Comparison of ENCODE assay signal across 8 mouse cellular contexts in the genomic region with DNA sequence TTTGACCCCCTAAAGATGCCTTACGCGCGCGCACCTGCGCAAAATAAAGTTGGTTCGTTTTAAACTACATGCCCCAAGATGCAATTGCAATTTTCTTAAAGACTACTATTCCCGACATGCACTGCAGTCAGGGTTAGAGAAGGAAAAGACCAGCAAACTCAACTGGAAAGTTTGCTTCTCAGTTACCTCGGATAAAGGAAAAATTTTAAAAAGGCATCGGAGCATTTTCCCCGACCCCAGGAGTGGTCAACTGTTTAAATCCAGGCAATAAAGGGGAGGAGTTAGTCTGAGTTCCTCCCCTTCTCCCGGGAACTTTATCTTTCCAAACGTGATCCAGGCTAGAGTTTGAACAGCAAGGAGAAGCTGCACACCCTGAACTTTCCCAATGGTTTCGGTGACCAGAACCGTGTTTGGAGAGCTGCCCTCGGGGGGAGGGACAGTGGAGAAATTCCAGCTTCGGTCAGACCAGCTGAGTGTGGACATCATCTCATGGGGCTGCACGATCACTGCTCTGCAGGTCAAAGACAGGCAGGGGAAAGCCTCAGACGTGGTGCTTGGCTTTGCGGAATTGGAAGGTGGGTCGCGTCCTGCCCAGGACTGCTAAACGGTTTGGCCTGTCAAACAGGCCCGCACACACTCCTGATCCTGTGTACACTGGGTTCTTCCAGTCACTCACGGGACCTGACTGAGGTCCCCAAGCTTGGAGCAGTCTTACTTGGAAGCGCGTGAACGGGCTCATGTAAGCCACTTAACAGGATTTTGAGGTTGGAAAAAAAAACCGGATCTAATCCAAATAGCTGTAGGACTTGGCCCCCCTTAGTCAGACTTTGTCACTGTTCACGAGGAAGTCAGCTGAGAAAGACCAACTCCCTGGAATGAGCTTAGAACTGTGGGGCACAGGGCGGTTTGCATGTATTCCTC. TPM values are rescaled to one million over a fixed set of nuclear protein-coding genes. Genes with fewer than 3 reads are reported as not detected.
DNase-seq lines count a peak whose midpoint lies in the region; ATAC-seq and TF ChIP-seq lines count a peak whose summit lies in the region.

TSS of gene Galm (plus strand) at position 141 of the 921 bp plus-strand sequence.

- peaks cover 7% of the 10 kb centered on the region for H3K4me1 ChIP-seq in brown adipose tissue, adult 24 weeks (ENCODE audit: control insufficient read depth, insufficient read depth, insufficient read length, low read length)
- peaks cover 19% of the 10 kb centered on the region for H3K4me1 ChIP-seq in heart, embryonic 15.5 days (replicated peaks)
- 0 out of 2 replicates have a peak, but pooled peaks cover 6% of the 10 kb centered on the region for H3K4me1 ChIP-seq in kidney, postnatal 0 days (replicated peaks; ENCODE audit: insufficient read depth, low read length)
- H3K4me1 ChIP-seq in liver, embryonic 13.5 days (replicated peaks), result peaks cover 15% of the 10 kb centered on the region
- peaks cover 8% of the 10 kb centered on the region for H3K4me1 ChIP-seq in testis, adult 2 months (ENCODE audit: control insufficient read depth, insufficient read depth, low read length)

- H3K4me3 ChIP-seq in brown adipose tissue, adult 24 weeks (ENCODE audit: insufficient read depth, low read depth, low read length), result peak within 1 kb of the TSS; percentile 61
- H3K4me3 ChIP-seq in heart, embryonic 15.5 days, result peak within 1 kb of the TSS; percentile 62
- H3K4me3 ChIP-seq in kidney, postnatal 0 days (replicated peaks; ENCODE audit: low read depth, low read length), result peak within 1 kb of the TSS; percentile 44
- H3K4me3 ChIP-seq in liver, embryonic 13.5 days (replicated peaks), result peak within 1 kb of the TSS; percentile 63
- H3K4me3 ChIP-seq in testis, adult 2 months (ENCODE audit: control insufficient read depth, low read depth, low read length), result peak within 1 kb of the TSS; percentile 89

- H3K4me2 ChIP-seq in heart, embryonic 15.5 days, result peak within 1 kb of the TSS; percentile 87
- H3K4me2 ChIP-seq in kidney, postnatal 0 days (ENCODE audit: low read length), result peak within 1 kb of the TSS; percentile 73
- H3K4me2 ChIP-seq in liver, embryonic 13.5 days, result peak within 1 kb of the TSS; percentile 75

- H3K36me3 ChIP-seq in heart, embryonic 15.5 days, result no peaks in the 10 kb centered on the region
- H3K36me3 ChIP-seq in kidney, postnatal 0 days (ENCODE audit: insufficient read depth, low read length), result no peaks in the 10 kb centered on the region
- no peaks in the 10 kb centered on the region for H3K36me3 ChIP-seq in liver, embryonic 13.5 days
- H3K36me3 ChIP-seq in testis, adult 2 months (ENCODE audit: control insufficient read depth, insufficient read depth, low read length), result no peaks in the 10 kb centered on the region

- TF ChIP-seq POLR2A in testis, adult 2 months (IDR thresholded peaks at IDR 0.05; ENCODE audit: control insufficient read depth, low read depth, low read length), result peak; percentile 33; the same call in 1 of the 2 replicates

- 3% methylated on average over 30 of the region's 30 CpGs for WGBS in heart, embryonic 15.5 days
- WGBS in kidney, postnatal 0 days, result 4% methylated on average over 30 of the region's 30 CpGs
- 6% methylated on average over 30 of the region's 30 CpGs for WGBS in liver, embryonic 13.5 days (ENCODE audit: insufficient replicate concordance)

- peak within 1 kb of the TSS; percentile 87 for H3K27ac ChIP-seq in brown adipose tissue, adult 24 weeks (replicated peaks; ENCODE audit: low read depth, low read length)
- peak within 1 kb of the TSS; percentile 87 for H3K27ac ChIP-seq in heart, embryonic 15.5 days
- peak within 1 kb of the TSS; percentile 92 for H3K27ac ChIP-seq in kidney, postnatal 0 days
- H3K27ac ChIP-seq in liver, embryonic 13.5 days, result peak within 1 kb of the TSS; percentile 78
- peak within 1 kb of the TSS; percentile 72 for H3K27ac ChIP-seq in testis, adult 2 months (ENCODE audit: control insufficient read depth, insufficient read depth, low read depth, low read length)

- TF ChIP-seq CTCF in kidney, postnatal 0 days (IDR thresholded peaks at IDR 0.05; ENCODE audit: low read depth), result no peak
- TF ChIP-seq CTCF in testis, adult 2 months (IDR thresholded peaks at IDR 0.05; ENCODE audit: control insufficient read depth, insufficient read depth, insufficient replicate concordance, low read depth, low read length), result 0 out of 2 replicates have a peak, but pooled peaks have one; percentile 1

- ATAC-seq in CD4-positive, CD25-positive, alpha-beta regulatory T cell, adult 4 months, result peak; percentile 52
- ATAC-seq in heart, embryonic 15.5 days (replicated peaks; ENCODE audit: insufficient number of reproducible peaks, insufficient read depth, low FRiP score, low read depth), result peak; percentile 68
- peak; percentile 73 for ATAC-seq in kidney, postnatal 0 days (replicated peaks; ENCODE audit: low FRiP score, low read depth)
- peak; percentile 56 for ATAC-seq in liver, embryonic 13.5 days (ENCODE audit: low read depth)

- no peaks in the 10 kb centered on the region for H3K9me3 ChIP-seq in heart, embryonic 15.5 days (replicated peaks)
- no peaks in the 10 kb centered on the region for H3K9me3 ChIP-seq in kidney, postnatal 0 days (replicated peaks; ENCODE audit: low read length)
- H3K9me3 ChIP-seq in liver, embryonic 13.5 days (replicated peaks), result no peaks in the 10 kb centered on the region

- peak; percentile 63 for DNase-seq in fibroblast of lung, adult 2 months (ENCODE audit: low read depth)
- DNase-seq in kidney, postnatal 0 days (ENCODE audit: low spot score), result peak; percentile 87
- peak; percentile 9 for DNase-seq in liver, embryonic 13.5 days
- peak; percentile 67 for DNase-seq in naive thymus-derived CD4-positive, alpha-beta T cell, adult 2 months (ENCODE audit: low read depth)

- no peaks in the 10 kb centered on the region for H3K27me3 ChIP-seq in heart, embryonic 15.5 days
- H3K27me3 ChIP-seq in kidney, postnatal 0 days (ENCODE audit: insufficient read depth, low read length), result no peaks in the 10 kb centered on the region
- peaks cover 3% of the 10 kb centered on the region; the same call in 1 of the 2 replicates for H3K27me3 ChIP-seq in liver, embryonic 13.5 days
- no peaks in the 10 kb centered on the region for H3K27me3 ChIP-seq in testis, adult 2 months (ENCODE audit: control insufficient read depth, insufficient read depth, low read length)

- H3K9ac ChIP-seq in heart, embryonic 15.5 days, result peak within 1 kb of the TSS; percentile 66
- H3K9ac ChIP-seq in kidney, postnatal 0 days (ENCODE audit: low read depth, low read length), result peak within 1 kb of the TSS; percentile 70
- peak within 1 kb of the TSS; percentile 70 for H3K9ac ChIP-seq in liver, embryonic 13.5 days

RNA-seq across cellular contexts. Expression of gene Galm, which starts in this region (rescaled TPM):
- 10 to 100 TPM; 51.3 to 58.6 TPM for polyA plus RNA-seq in CD4-positive, CD25-positive, alpha-beta regulatory T cell, adult 4 months (2017; shearing (Covaris generic))
- polyA plus RNA-seq in brown adipose tissue, adult 24 weeks (2012; ENCODE audit: insufficient read depth, insufficient read length, missing spikeins), result 61.2 and 63.9 TPM in 2 replicates
- polyA plus RNA-seq in heart, embryonic 15.5 days (2015; fragmentation: Nextera tagmentation; extraction: Ambion mirVana), result 13.0 and 13.4 TPM in 2 replicates
- 25.4 and 29.7 TPM in 2 replicates for polyA plus RNA-seq in kidney, postnatal 0 days (2015; fragmentation: Nextera tagmentation; extraction: Ambion mirVana)
- 17.8 and 22.4 TPM in 2 replicates for polyA plus RNA-seq in liver, embryonic 13.5 days (2015; fragmentation: Nextera tagmentation; extraction: Ambion mirVana)
- polyA plus RNA-seq in testis, adult 2 months (2012; rRNA removed), result 19.5 and 27.5 TPM in 2 replicates

Comparison
In these comparisons a context has a peak if more than half of its experiments do, and no peak if none do; other contexts are left out.
1. Peak in every context shown above with its lines: DNase-seq, ATAC-seq, H3K4me3 ChIP-seq and H3K27ac ChIP-seq.
2. DNase-seq: peak in every context shown above with its lines; median percentile 87 in kidney, postnatal 0 days; 67 in naive thymus-derived CD4-positive, alpha-beta T cell, adult 2 months; 63 in fibroblast of lung, adult 2 months; 9 in liver, embryonic 13.5 days.